Mouse (Mus musculus) stomach, embryonic 14.5 days (tissue): ENCODE results near the gene Irf9. TPM values are rescaled to one million over a fixed set of nuclear protein-coding genes. Genes with fewer than 3 reads are reported as not detected.

Experiments used
- ATAC-seq: fragments of 200-750 bp; cut with Nextera tagmentation; 2 replicates; pipeline ENCODE4 v1.8.0; 2017; ENCODE audit warnings: low read depth, moderate TSS enrichment; ENCODE audit not compliant: insufficient number of reproducible peaks, insufficient read depth, low FRiP score
- H3K27ac ChIP-seq: fragments of 300-500 bp; sonication (generic); 2 replicates; pipeline ENCODE4 v1.5.1; 2014; ENCODE audit warnings: mild to moderate bottlenecking, low read length, moderate library complexity, mixed read lengths
- H3K27me3 ChIP-seq: fragments of 300-500 bp; sonication (generic); 2 replicates; pipeline ENCODE4 v1.6.1; 2014; ENCODE audit warnings: low read length, control low read depth, mixed read lengths; ENCODE audit not compliant: control insufficient read depth, insufficient read depth
- H3K36me3 ChIP-seq: fragments of 300-500 bp; sonication (generic); 2 replicates; pipeline ENCODE4 v1.6.1; 2014; ENCODE audit warnings: mild to moderate bottlenecking, control low read depth, low read length, moderate library complexity, mixed read lengths; ENCODE audit not compliant: control insufficient read depth, insufficient read depth
- H3K4me1 ChIP-seq: fragments of 300-500 bp; sonication (generic); 2 replicates; pipeline ENCODE4 v1.6.1; 2014; ENCODE audit warnings: low read length, control low read depth, mixed read lengths; ENCODE audit not compliant: control insufficient read depth, insufficient read depth
- H3K4me2 ChIP-seq: fragments of 300-500 bp; sonication (generic); replicated peaks from 2 replicates; pipeline ENCODE4 v1.6.1; 2014; ENCODE audit warnings: low read depth, low read length, control low read depth
- H3K4me3 ChIP-seq: fragments of 300-500 bp; sonication (generic); 2 replicates; pipeline ENCODE4 v1.5.1; 2014; ENCODE audit warnings: low read depth, low read length, control low read depth
- H3K9ac ChIP-seq: fragments of 300-500 bp; sonication (generic); replicated peaks from 2 replicates; pipeline ENCODE4 v1.6.1; 2014; ENCODE audit warnings: low read depth, mild to moderate bottlenecking, control low read depth, low read length, moderate library complexity, mixed read lengths
- H3K9me3 ChIP-seq: fragments of 300-500 bp; sonication (generic); 2 replicates; pipeline ENCODE4 v1.6.1; 2016; ENCODE audit warnings: low read depth, low read length, control low read depth; ENCODE audit not compliant: control insufficient read depth
- WGBS: fragments of 180-500 bp; shearing (Covaris S2); extraction: QIAGEN DNeasy Blood & Tissue Kit; methylation state at CpG from one replicate; pipeline ENCODE4 v1.1.7; 2014; 5-methylcytosine and 5-hydroxymethylcytosine counted together
- polyA plus RNA-seq: library from polyadenylated mRNA; unstranded; fragments of >200 nt; fragmentation: Nextera tagmentation; extraction: Ambion mirVana; gene quantifications from 2 replicates; pipeline ENCODE4 v1.2.1, GENCODE M21; 2014

The Irf9 gene
- polyA plus RNA-seq, result 7.4 and 8.1 TPM in 2 replicates

DNA sequence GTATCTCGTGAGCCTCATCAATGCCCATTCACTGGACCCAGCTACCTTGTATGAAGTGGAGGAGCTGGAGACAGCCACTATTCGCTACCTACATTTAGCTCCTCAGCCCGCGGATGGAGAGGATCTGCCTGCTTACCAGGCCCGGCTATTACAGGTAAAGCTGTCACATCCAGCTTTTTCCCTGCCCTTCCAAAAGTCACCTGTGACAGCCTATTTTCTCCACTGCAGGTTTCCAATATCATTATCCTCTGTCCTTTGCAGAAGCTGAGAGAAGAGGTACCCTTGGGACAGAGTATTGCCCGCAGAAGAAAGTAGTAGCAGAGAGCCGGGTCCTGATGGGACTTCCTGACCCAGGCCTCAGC, at the start of gene Irf9:
Irf9 (plus strand) TSS at position 301 of the 362 bp plus-strand sequence.
- peaks cover 59% of the 10 kb centered on the region for H3K36me3 ChIP-seq
- peak within 1 kb of the TSS; percentile 29 for H3K4me3 ChIP-seq
- no peaks in the 10 kb centered on the region for H3K27me3 ChIP-seq
- peak within 1 kb of the TSS; percentile 79 for H3K27ac ChIP-seq
- peak within 1 kb of the TSS; percentile 49 for H3K4me2 ChIP-seq
- no peak for ATAC-seq
- H3K9me3 ChIP-seq, result no peaks in the 10 kb centered on the region
- WGBS, result 87% methylated on average over 7 of the region's 7 CpGs
- 0 out of 2 replicates have a peak within 1 kb of the TSS, but pooled peaks have one; percentile 11 for H3K9ac ChIP-seq
- H3K4me1 ChIP-seq, result peaks cover 10% of the 10 kb centered on the region; the same call in 1 of the 2 replicates

DNA sequence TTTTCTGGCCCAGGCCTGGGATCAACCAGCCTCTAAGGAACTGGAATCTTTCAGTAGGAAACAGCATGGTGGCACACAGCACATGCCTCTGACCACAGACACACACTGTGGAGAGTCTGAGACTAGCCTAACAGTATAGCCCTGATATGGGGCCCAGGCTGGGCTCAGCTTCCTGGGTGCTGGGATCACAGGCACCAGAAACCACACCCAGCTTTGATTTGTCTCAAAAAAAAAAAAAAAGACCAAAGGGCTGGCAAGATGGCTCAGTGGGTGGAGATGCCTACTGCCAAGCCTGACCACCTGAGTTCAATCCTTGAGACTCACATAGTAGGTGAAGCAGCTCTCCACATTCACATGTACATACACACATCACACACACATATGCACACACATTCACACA, 48.7 kb upstream of the Irf9 start:
- no peak overlapping the region for H3K27ac ChIP-seq
- no peak overlapping the region for H3K4me2 ChIP-seq
- H3K27me3 ChIP-seq, result no peaks in the 10 kb centered on the region
- no peaks in the 10 kb centered on the region for H3K36me3 ChIP-seq
- no peak overlapping the region for H3K9ac ChIP-seq
- peaks cover 8% of the 10 kb centered on the region; the same call in 1 of the 2 replicates for H3K4me1 ChIP-seq
- ATAC-seq, result no peak
- no peak overlapping the region for H3K4me3 ChIP-seq
- no peaks in the 10 kb centered on the region for H3K9me3 ChIP-seq

- Histone ChIP-seq H3K9ac (no peak overlapping the region), H3K9me3 (no peaks in the 10 kb centered on the region), H3K4me3 (no peak overlapping the region), H3K27ac (no peak overlapping the region), H3K36me3 (no peaks in the 10 kb centered on the region), H3K4me1 (peaks cover 8% of the 10 kb centered on the region; the same call in 1 of the 2 replicates), H3K27me3 (no peaks in the 10 kb centered on the region), H3K4me2 (no peak overlapping the region)
- ATAC-seq, result no peak
- WGBS, result 81% methylated on average over 3 of the region's 3 CpGs
These were observed 47.6 kb upstream of the Irf9 start for GRCm38 (mm10) chr14:55555788-55556187.

- H3K9ac ChIP-seq, result no peak overlapping the region
- no peak for ATAC-seq
- no peak overlapping the region for H3K4me2 ChIP-seq
- peak overlapping the region; percentile 52; the same call in 1 of the 2 replicates for H3K27ac ChIP-seq
- H3K27me3 ChIP-seq, result no peaks in the 10 kb centered on the region
- no peaks in the 10 kb centered on the region for H3K9me3 ChIP-seq
- no peak overlapping the region for H3K4me3 ChIP-seq
- peaks cover 18% of the 10 kb centered on the region for H3K4me1 ChIP-seq
- H3K36me3 ChIP-seq, result no peaks in the 10 kb centered on the region
- 19% methylated on average over 5 of the region's 5 CpGs for WGBS
These were observed 46.4 kb upstream of the Irf9 start for GRCm38 (mm10) chr14:55557003-55557402.

DNA sequence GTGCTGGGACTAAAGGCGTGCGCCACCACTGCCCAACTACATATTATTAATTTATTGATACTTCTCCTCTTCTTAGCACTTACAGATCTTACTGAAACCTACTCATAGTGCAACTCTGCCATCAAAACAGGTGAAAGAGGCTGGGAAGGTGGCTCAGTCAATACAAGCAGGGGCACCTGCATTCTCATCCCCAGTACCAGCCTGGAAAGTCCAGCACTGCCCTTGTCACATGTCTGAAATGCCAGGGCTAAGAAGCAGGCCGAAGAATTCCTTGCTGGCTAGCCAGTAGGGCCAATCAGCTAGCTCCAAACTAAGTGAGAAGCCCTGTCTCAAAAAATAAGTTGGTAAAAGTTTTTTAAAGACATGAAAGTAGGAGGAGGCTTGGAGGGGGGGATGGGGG, 45.8 kb upstream of the Irf9 start:
- no peaks in the 10 kb centered on the region for H3K36me3 ChIP-seq
- H3K27me3 ChIP-seq, result no peaks in the 10 kb centered on the region
- peak overlapping the region; percentile 52; the same call in 1 of the 2 replicates for H3K27ac ChIP-seq
- H3K4me1 ChIP-seq, result peaks cover 20% of the 10 kb centered on the region
- WGBS, result 86% methylated on average over 3 of the region's 3 CpGs
- H3K9ac ChIP-seq, result no peak overlapping the region
- H3K9me3 ChIP-seq, result no peaks in the 10 kb centered on the region
- no peak for ATAC-seq
- H3K4me3 ChIP-seq, result no peak overlapping the region
- H3K4me2 ChIP-seq, result no peak overlapping the region

GRCm38 (mm10) chr14:55558740-55559448, 44.5 kb upstream of the Irf9 start:
- ATAC-seq, result no peak
- Histone ChIP-seq H3K27ac (peak overlapping the region; percentile 99), H3K36me3 (peaks cover 4% of the 10 kb centered on the region), H3K9ac (peak overlapping the region; percentile 49; the same call in 1 of the 2 replicates), H3K9me3 (no peaks in the 10 kb centered on the region), H3K4me2 (peak overlapping the region; percentile 78), H3K4me3 (peak overlapping the region; percentile 70), H3K27me3 (no peaks in the 10 kb centered on the region), H3K4me1 (peaks cover 20% of the 10 kb centered on the region)
- WGBS, result 59% methylated on average over 6 of the region's 6 CpGs

DNA sequence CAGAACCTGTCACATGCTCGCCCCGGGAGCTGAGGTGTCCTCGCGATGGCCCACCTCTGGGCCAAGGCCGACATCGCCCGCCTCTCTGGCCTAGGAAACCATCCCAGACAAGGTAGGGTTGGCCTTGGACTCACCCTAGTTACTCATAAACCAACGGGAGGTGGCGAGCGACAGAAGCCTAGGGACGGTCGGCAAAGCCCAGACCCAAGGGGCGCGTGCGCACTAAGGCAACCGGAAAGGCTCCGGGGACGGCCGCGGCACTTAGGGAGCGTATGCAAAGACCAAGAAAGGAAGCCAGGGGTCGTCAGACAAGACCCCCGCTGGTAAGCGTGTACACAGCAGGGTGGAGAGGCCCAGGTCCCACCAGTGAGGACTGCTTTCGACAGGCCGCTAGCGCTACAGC, 43.6 kb upstream of the Irf9 start, which contains the start of gene Dcaf11:
Dcaf11 (plus strand) TSS at position 208 of the 403 bp plus-strand sequence.
- under 1% methylated on average over 27 of the region's 27 CpGs for WGBS
- peak within 1 kb of the TSS; percentile 70 for H3K4me3 ChIP-seq
- H3K9ac ChIP-seq, result peak within 1 kb of the TSS; percentile 49
- H3K9me3 ChIP-seq, result no peaks in the 10 kb centered on the region
- H3K27me3 ChIP-seq, result no peaks in the 10 kb centered on the region
- H3K4me2 ChIP-seq, result peak within 1 kb of the TSS; percentile 78
- peaks cover 10% of the 10 kb centered on the region for H3K36me3 ChIP-seq
- H3K27ac ChIP-seq, result peak within 1 kb of the TSS; percentile 99
- H3K4me1 ChIP-seq, result peaks cover 20% of the 10 kb centered on the region
- ATAC-seq, result peak; percentile 80

- peak within 1 kb of the TSS; percentile 70 for H3K4me3 ChIP-seq
- ATAC-seq, result peak; percentile 94
- peaks cover 20% of the 10 kb centered on the region for H3K4me1 ChIP-seq
- H3K27ac ChIP-seq, result peak within 1 kb of the TSS; percentile 99
- H3K9me3 ChIP-seq, result no peaks in the 10 kb centered on the region
- H3K9ac ChIP-seq, result peak within 1 kb of the TSS; percentile 49
- H3K27me3 ChIP-seq, result no peaks in the 10 kb centered on the region
- peaks cover 16% of the 10 kb centered on the region for H3K36me3 ChIP-seq
- WGBS, result under 1% methylated on average over 50 of the region's 51 CpGs
- H3K4me2 ChIP-seq, result peak within 1 kb of the TSS; percentile 78
These were observed 42.9 kb upstream of the Irf9 start, which contains the start of gene A730061H03Rik for GRCm38 (mm10) chr14:55560202-55561073. TSS of gene A730061H03Rik (minus strand) at chr14:55560406.
